Mouse (Mus musculus) left cerebral cortex, adult 18-20 months (tissue): ENCODE measurements at regions not wholly inside any gene's neighbourhood (a gene's known extent, or its start where the extent isn't known, plus 50 kb on each side); places are given as distances from the start of the nearest gene placed in this dataset.
"Not testable (repeated sequence)": the region's sequence is repeated elsewhere in the genome, so short reads cannot be mapped to it uniquely, and the experiment has no call there.

Source experiments
- DNase-seq, 2 experiments: peaks; one replicate each; pipeline ENCODE4 v3.0.0; 2021 to 2022; ENCODE audit warnings: low spot score in 2 of 2, mixed read lengths in 1 of 2

GRCm38 (mm10) chr3:80079801-80080418 lies 195.6 kb downstream of the Fam198b start:
- DNase-seq, result peak; percentile 73 to 76

- DNase-seq, result no peak
Measured at GRCm38 (mm10) chr3:80081210-80081609, 196.9 kb downstream of the Fam198b start.

- DNase-seq, result no peak
Measured at GRCm38 (mm10) chr3:80082780-80083519, 198.6 kb downstream of the Fam198b start.

GRCm38 (mm10) chr3:80084168-80084567 lies 199.8 kb downstream of the Fam198b start:
- peak; percentile 37 to 40 for DNase-seq

GRCm38 (mm10) chr3:80099625-80100024 lies 215.3 kb downstream of the Fam198b start:
- no peak for DNase-seq

GRCm38 (mm10) chr3:80120177-80120736 lies 235.9 kb downstream of the Fam198b start:
- DNase-seq, result no peak

GRCm38 (mm10) chr3:80123666-80124065 lies 239.3 kb downstream of the Fam198b start:
- DNase-seq, result no peak

GRCm38 (mm10) chr3:80124621-80125020 lies 240.3 kb downstream of the Fam198b start:
- peak; percentile 5 to 13 for DNase-seq

GRCm38 (mm10) chr3:80141697-80142096 lies 257.4 kb downstream of the Fam198b start:
- no peak for DNase-seq

- DNase-seq, result peak; percentile 17 to 43
Measured at GRCm38 (mm10) chr3:80160473-80160872, 276.1 kb downstream of the Fam198b start.

GRCm38 (mm10) chr3:80181749-80182148 lies 297.4 kb downstream of the Fam198b start:
- DNase-seq, result no peak

GRCm38 (mm10) chr3:80182161-80182560 lies 297.8 kb downstream of the Fam198b start:
- DNase-seq, result not testable (repeated sequence)

- DNase-seq, result no peak
Measured at GRCm38 (mm10) chr3:80187406-80187805, 303.1 kb downstream of the Fam198b start.

- no peak for DNase-seq
Measured at GRCm38 (mm10) chr3:80200904-80201303, 316.6 kb downstream of the Fam198b start.

GRCm38 (mm10) chr3:80204821-80205220 lies 320.5 kb downstream of the Fam198b start:
- no peak for DNase-seq

- peak; percentile 35 to 53 for DNase-seq
Measured at GRCm38 (mm10) chr3:80205351-80205750, 321.0 kb downstream of the Fam198b start.

GRCm38 (mm10) chr3:80207022-80207421 lies 322.7 kb downstream of the Fam198b start:
- DNase-seq, result no peak

GRCm38 (mm10) chr3:80208028-80208427 lies 323.7 kb downstream of the Fam198b start:
- DNase-seq, result no peak

- DNase-seq, result no peak
Measured at GRCm38 (mm10) chr3:80209596-80209995, 325.3 kb downstream of the Fam198b start.

- DNase-seq, result no peak
Measured at GRCm38 (mm10) chr3:80211323-80212109, 327.2 kb downstream of the Fam198b start.

- DNase-seq, result no peak
Measured at GRCm38 (mm10) chr3:80248611-80249010, 364.3 kb downstream of the Fam198b start.

GRCm38 (mm10) chr3:80249974-80250373 lies 365.6 kb downstream of the Fam198b start:
- peak; percentile 34 to 38 for DNase-seq
